Mouse (Mus musculus) embryo, embryonic 11 days (tissue): ENCODE results near the gene Zfp697.
A peak's percentile ranks its signal among the peaks of the same experiment; 100 is the strongest.

Experiments used
- DNase-seq: peaks from one replicate; pipeline ENCODE4 v3.0.0-alpha.2; 2015

Zfp697 gene

GRCm38 (mm10) chr3:98382246-98382939, at the start of gene Zfp697:
TSS of gene Zfp697 (plus strand) at chr3:98382461.
- peak; percentile 88 for DNase-seq

- DNase-seq = no peak
Measured at GRCm38 (mm10) chr3:98334010-98334409, 48.3 kb upstream of the Zfp697 start.

- DNase-seq = no peak
Measured at GRCm38 (mm10) chr3:98335331-98335730, 46.9 kb upstream of the Zfp697 start.

- DNase-seq = no peak
Measured at GRCm38 (mm10) chr3:98335886-98336285, 46.4 kb upstream of the Zfp697 start.

GRCm38 (mm10) chr3:98336661-98337654, 45.3 kb upstream of the Zfp697 start:
- DNase-seq = peak; percentile 66

GRCm38 (mm10) chr3:98338584-98339041, 43.6 kb upstream of the Zfp697 start:
- peak; percentile 73 for DNase-seq

- peak; percentile 69 for DNase-seq
Measured at GRCm38 (mm10) chr3:98339097-98339705, 43.1 kb upstream of the Zfp697 start.

- DNase-seq = peak; percentile 92
Measured at GRCm38 (mm10) chr3:98339706-98340109, 42.6 kb upstream of the Zfp697 start, which contains the start of gene Phgdh. TSS of gene Phgdh (minus strand) at chr3:98339990.

- no peak for DNase-seq
Measured at GRCm38 (mm10) chr3:98340818-98341594, 41.3 kb upstream of the Zfp697 start.

- no peak for DNase-seq
Measured at GRCm38 (mm10) chr3:98343235-98343634, 39.0 kb upstream of the Zfp697 start.

- no peak for DNase-seq
Measured at GRCm38 (mm10) chr3:98348106-98348505, 34.2 kb upstream of the Zfp697 start.

- DNase-seq = peak; percentile 47
Measured at GRCm38 (mm10) chr3:98348705-98349104, 33.6 kb upstream of the Zfp697 start.

GRCm38 (mm10) chr3:98353892-98354291, 28.4 kb upstream of the Zfp697 start:
- peak; percentile 87 for DNase-seq

GRCm38 (mm10) chr3:98355344-98356025, 26.8 kb upstream of the Zfp697 start:
- peak; percentile 52 for DNase-seq

- no peak for DNase-seq
Measured at GRCm38 (mm10) chr3:98356026-98356365, 26.3 kb upstream of the Zfp697 start.

- DNase-seq = no peak
Measured at GRCm38 (mm10) chr3:98356632-98357370, 25.5 kb upstream of the Zfp697 start.

GRCm38 (mm10) chr3:98362753-98363152, 19.5 kb upstream of the Zfp697 start:
- DNase-seq = peak; percentile 20

GRCm38 (mm10) chr3:98366086-98366485, 16.2 kb upstream of the Zfp697 start:
- DNase-seq = no peak

- DNase-seq = no peak
Measured at GRCm38 (mm10) chr3:98366823-98367222, 15.4 kb upstream of the Zfp697 start.

GRCm38 (mm10) chr3:98368283-98368682, 14.0 kb upstream of the Zfp697 start:
- no peak for DNase-seq

GRCm38 (mm10) chr3:98368776-98369175, 13.5 kb upstream of the Zfp697 start:
- no peak for DNase-seq
